Mouse (Mus musculus) right cerebral cortex, adult 18-20 months (tissue): ENCODE data around the gene Wdtc1.

Source experiments
- DNase-seq: peaks from one replicate; pipeline ENCODE4 v3.0.0; 2022; ENCODE audit warnings: mixed read lengths

The Wdtc1 gene

DNA sequence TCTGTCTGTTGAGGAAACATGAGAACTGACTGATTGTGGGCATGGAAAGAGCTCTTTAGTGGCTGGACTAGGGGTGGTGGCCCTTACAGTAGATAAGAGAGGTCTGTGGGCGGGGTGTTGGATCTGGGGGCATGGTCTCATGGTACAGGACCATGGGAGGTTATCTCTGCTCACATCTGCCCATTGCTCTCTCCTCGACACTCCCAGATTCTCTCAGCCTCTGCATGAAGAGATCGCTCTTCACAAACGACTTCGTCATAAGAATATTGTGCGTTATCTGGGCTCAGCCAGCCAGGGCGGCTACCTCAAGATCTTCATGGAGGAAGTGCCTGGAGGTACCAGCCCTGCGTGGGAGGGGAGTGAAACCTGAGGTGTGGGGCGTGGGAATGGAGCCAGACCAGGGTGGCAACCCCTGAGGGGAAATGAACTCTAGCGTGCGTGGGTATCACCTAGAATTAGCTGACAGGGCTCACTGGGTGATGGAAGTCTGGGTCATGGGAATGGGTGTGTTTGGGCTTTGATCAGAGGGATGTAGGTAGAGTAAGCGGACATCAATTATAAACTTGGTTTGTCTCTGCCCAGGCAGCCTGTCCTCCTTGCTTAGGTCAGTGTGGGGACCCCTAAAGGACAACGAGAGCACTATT is 105.4 kb downstream of the Wdtc1 start:
- no peak for DNase-seq

DNA sequence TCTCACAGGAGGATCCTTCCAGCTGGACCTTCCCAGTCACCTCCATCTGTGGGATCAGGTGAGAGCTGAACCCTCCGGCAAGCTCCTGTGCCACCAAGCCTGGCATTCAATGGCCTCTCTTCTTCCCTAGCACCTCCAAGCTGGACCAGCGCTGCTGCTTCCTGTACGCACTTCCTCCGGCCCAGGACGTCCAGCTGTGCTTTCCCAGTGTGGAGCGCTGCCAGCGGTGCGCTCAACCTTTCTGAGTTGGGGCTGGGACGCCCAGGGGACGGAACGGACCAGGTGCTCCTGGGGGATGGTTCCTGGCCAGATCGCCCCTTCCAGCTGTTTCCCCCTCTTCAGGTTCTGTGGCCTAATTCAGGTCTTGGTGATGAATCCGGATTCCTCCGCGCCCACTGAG is 106.2 kb downstream of the Wdtc1 start:
- DNase-seq = no peak

DNA sequence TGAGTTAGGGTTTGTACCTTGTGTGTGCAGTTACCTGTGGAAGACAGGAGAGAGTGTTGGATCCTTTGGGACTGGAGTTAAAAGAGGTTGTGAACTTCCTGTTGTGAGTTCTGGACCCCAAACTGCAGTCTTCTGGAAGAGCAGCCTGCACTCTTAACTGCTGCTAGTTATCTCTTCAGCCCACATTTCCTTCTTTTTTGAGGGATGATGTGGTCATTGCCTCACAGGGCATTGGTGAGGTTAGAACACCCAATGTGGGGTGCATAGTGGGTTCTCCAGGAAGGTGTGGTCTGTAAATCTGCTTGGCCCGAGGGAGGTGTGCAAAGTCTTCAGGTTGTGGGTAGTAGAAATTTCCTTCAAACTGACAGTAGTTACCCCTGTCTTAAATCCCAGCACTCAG is 109.0 kb downstream of the Wdtc1 start:
- DNase-seq = no peak

DNA sequence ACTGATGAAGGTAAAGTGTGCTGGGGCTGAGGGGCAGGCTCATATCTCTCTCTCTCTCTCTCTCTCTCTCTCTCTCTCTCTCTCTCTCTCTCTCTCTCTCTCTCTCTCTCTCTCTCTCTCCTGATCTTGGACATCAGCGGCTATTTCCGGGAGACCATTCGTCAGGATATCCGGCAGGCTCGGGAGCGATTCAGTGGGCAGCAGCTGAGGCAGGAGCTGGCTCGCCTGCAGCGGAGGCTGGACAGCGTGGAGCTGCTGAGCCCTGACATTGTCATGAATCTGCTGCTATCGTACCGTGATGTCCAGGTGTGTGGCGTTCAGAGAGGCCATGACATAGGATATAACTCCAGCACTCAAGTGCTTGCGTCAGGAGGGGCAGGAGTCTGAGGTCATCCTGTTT is 109.7 kb downstream of the Wdtc1 start:
- no peak for DNase-seq

DNA sequence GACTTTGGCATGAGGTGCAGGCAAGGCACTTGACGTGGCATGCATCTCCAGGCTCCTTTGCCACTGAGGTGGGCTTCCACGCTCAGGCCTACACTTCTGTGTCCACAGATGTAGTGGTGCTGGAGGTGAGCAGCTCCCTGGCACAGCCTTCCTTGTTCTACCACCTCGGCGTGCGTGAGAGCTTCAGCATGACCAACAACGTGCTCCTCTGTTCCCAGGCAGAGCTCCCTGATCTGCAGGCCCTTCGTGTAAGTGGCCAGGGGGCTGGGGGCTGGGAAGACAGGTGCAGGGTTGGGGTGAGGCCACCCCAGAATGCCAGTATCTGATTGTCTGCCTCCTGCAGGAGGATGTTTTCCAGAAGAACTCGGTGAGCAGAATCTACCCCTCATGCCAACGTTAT is 110.6 kb downstream of the Wdtc1 start:
- no peak for DNase-seq
